Mouse (Mus musculus) megakaryocyte-erythroid progenitor cell, adult 5-6 weeks (primary cell): ENCODE data around the gene Scamp1. TPM values are rescaled to one million over a fixed set of nuclear protein-coding genes. Genes with fewer than 3 reads are reported as not detected.

Experiments
- ATAC-seq: replicated peaks from 2 replicates; pipeline ENCODE4 v1.8.0; 2016; ENCODE audit warnings: mild to moderate bottlenecking, inconsistent platforms; ENCODE audit not compliant: severe bottlenecking, poor library complexity, low FRiP score, low TSS enrichment
- total RNA-seq, 2 experiments: library from RNA; stranded (forward) in 1 of 2; stranded (reverse) in 1 of 2; fragments of 200-1000, 215-1000 nt in 1 of 2; fragments of >200 nt in 1 of 2; fragmentation: Nextera tagmentation in 1 of 2; gene quantifications; 2 replicates each; pipeline ENCODE4 v1.2.3; 2014 to 2017

Scamp1 gene
- total RNA-seq, 2 experiments from 2014 or later: 12.4 to 24.4 TPM

DNA sequence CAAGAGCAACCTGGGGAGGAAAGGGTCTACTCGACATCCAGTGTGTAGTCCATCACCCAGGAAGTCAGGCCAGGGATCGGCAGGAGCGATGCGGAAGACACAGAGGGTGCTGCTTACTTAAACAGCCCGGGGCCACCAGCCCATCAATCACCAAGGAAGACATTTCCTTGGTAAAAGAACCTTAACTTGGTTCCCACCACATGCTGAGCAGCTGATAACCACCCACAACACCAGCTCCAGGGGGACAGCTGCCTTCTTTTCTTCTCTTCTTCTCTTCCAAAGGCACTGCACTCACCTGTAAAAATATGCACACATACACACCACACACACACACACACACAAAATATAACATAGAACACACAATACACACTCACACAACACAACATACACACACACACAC is 44.8 kb downstream of the Scamp1 start:
- ATAC-seq: peak; percentile 30; the same call in 1 of the 2 replicates

DNA sequence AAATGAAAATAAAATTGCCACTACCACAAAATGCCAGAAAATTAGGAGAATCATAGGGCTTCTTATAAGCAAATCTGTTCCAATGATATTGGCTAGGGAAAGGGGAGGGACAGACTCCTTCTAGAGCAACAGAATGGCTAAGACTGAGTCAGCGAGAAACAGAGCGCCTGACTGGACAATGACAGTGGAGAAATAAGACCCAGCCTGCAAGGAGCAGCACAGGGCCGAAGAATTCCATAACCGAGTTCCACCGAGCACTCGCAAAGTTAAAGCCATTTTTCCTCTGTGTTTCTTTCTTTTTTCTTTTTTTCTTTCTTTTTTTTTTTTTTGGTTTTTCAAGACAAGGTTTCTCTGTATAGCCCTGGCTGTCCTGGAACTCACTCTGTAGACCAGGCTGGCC is 45.5 kb downstream of the Scamp1 start:
- no peak for ATAC-seq

DNA sequence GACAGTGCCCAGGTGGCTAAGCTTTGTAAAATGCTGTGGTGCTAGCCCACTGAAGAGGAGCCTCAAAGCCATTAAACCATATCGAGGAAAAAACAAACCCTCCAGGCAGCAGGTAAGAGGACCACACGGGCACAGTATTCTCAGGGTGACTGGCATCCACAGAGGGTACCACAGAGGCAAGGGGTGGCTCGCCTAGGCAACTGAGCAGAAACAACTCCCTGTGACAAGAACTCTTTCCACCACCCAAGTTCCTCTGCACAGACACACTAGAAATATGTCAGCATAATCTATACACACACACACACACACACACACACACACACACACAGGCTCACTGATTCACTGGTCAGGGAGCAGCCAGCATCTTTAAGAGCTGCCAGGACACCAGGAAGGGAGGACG is 46.2 kb downstream of the Scamp1 start:
- ATAC-seq: no peak

DNA sequence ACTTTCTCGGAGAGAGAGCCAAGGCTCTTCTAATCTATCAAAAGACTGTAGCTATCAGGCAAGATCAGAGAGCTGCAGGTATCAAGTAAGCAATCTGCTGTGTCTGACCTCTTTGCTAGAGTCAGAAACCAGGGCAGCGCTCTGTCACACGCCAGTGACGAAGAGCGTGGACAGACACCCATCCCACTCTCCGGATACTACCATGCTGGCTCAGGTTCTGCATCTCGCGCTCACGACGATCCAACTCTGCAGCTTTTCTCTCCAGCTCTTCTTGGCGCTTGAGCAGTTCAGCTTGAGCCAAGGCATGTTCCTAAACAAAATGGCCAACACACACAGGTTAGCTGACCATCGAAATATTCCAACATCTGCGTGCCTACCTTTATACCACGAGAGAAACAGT is 53.8 kb downstream of the Scamp1 start:
- ATAC-seq: no peak

DNA sequence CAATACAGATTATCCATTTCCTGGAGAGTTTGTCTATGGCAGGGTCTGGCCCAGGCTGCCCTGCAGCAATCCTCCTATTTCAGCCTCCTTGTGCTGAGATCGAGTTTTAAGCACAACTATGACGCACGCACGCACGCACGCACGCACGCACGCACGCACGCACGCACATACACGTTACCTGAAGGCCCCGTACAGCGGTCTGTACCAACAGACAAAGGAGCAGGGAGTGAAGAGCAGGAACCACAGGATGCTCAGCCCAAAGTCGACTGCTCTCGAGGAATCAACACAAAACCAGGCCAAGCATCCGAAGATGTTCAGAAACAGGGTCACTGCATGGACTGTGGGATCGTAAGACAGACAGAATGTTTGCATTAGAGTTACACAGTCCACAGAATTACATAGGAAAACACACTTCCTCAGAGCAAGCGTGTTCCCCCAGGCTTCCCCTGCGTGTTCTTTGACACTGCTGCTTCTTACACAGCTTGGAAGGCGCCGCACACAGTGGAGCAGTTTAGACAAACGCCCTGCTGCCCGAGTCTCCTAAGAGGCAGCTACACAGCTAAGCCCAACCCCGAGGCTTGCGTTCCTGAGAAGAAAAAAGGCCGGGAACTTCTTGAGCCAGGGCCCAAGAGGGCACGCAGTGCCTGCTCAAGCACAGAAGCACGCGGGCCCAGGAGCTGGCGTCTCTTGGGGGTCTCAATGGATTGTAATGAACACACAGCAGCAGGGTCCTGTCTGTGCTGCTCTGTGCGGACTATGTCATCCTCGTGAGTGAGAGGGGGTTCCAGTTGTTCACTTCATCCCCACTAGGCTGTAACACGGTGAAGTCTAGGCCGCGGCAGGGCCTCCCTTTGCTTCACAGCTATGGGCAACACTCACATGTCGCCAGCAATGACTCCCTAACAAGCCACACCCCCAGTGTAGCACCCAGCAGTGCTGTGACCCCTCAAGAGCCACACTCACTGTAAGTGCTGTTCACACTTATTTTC is 60.6 kb downstream of the Scamp1 start:
- ATAC-seq: no peak

DNA sequence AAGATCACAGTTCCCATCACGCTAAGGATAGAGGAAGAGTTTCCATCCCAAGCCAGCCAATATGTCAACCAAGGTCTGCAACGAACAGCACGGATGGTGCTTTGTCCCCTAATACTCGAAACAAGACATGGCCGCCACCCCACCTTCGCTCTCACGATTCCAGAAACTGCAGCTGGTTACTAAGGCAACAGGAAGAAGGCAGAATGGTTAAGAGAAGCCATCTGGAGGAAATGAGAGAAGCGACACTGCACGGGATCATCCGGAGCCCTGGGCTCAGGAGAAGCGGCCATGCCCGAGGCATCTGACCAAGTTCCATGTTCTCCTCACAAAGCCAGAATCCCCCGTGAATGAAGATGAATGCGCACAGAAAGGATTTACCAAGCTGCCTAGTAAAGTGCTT is 62.0 kb downstream of the Scamp1 start:
- 0 out of 2 replicates have a peak, but pooled peaks have one; percentile 18 for ATAC-seq

DNA sequence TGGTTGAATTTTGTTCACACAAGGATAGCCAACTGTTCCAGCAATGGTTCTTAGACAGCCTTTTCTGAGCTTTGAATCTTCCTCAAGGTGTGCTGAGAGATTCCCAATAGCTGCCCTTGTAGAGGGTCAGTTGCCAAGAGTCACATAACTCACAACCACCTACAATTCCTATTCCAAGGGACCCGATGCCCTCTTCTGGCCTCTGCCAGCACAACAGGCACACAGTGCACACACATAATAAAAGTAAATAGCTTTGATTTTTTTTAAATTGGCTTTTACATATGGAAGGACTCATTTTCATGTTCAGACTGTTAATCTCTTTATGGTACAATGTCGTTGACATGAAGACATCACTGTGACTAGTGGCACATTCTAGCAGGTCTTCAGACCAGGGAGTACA is 72.9 kb downstream of the Scamp1 start:
- ATAC-seq: 0 out of 2 replicates have a peak, but pooled peaks have one; percentile 37

DNA sequence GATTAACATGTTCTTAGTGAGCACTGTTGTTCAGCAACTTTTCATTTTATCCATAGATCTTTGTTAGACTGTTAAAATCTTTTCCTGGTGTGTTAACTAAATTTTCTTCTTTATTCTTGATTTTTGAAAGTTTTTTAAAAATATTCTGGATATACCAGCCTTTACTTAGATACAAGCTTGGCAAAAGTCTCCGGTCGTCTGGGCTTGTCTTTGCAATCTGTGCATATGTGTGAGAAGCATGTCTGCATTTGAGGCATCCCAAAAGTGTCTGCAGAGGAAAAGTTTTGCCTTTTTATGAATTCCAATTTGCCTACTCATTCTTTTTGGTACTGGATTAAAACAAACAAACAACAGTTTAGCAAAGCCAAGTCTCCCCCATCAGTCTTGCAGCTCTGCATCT is 73.5 kb downstream of the Scamp1 start:
- no peak for ATAC-seq

DNA sequence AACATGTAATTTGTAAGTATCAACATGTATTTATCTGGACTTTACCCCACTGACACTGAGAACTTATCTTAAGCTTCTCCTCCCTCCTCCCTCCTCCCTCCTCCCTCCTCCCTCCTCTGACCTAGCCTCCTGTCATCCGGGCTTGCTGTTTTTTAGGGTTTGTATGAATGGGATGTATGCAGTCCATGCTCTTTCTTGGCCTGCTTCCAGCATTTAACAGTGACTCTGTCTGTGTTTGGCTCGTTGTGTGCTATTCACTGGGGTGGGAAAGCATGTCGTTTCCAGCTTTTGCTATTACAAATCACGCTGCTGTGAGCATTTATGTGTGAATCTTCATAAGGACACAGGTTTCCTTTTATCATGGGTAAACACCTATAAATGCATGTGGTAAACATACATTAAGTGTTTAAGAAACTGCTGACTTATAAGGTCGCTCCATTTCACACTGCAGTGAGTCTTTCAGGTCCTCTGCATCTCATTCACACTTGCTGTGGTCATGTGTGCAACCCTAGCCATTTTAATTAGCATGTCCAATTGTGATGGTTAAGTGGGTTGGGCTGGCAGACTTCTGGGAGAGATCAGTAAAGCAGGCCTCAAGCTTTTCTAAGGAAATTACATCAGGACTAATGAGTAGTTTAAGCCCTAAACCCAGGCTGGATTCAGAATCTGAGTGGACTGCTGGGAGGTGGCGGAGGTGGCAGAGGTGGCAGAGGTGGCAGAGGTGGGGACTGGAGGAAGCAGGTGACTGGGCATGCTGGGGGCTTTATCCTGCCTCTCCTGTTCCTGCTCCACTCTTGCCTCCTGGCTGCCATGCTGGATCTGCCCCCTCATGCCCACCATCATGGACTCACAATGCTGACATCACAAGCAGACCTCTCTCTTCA is 74.2 kb downstream of the Scamp1 start:
- no peak for ATAC-seq

DNA sequence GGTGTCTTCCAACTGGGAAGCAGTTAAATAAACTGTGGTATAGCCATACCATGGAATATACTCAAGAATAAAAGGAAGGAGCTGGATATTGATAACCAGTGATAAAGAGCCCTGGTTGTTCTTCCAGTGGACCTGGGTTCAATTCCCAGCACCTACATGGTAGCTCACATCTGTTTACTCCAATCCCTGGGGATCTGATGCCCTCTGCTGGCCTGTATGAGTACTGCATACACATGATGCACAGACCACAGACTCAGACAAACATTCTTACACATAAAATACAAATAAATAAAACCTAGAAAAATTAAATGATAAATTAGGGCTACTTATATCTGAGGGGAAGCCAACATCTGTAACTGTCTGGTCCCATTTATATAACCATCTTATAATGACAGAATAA is 76.8 kb downstream of the Scamp1 start:
- ATAC-seq: no peak

DNA sequence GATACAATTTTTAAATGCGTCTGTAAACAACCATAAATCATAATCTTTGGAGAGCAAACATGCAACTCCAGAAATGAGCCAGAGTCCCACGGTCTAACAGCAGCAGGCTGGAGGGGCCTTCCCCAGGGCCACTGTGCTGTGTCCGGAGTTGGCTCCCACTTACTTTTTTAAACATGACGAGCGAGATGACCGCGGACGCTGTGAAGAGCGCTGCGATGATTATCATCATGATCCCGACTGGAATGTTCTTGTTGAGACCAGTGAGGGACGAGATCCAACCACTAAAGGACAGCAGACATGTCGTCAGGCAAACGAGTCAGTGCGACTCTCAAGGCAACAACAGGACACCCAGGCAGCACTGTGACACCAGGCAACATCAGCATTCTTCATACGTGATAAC is 77.7 kb downstream of the Scamp1 start:
- ATAC-seq: no peak

DNA sequence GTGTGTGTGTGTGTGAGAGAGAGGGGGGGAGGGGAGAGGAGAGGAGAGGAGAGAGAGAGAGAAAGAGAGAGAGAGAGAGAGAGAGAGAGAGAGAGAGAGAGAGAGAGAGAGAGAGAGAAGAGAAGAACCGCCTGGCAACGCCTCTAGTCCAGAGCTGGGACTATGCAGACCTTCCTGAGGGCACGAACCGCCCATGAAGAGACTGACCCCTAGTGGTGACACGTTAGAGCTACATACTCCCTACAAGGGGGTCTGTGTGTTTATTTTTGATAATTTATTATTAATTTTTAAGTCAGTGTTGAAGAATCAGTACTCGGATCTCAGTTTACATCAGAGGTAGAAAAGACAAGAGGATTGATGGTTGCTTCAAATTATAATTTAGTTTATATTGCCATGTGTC is 80.4 kb downstream of the Scamp1 start:
- ATAC-seq: peak; percentile 89

DNA sequence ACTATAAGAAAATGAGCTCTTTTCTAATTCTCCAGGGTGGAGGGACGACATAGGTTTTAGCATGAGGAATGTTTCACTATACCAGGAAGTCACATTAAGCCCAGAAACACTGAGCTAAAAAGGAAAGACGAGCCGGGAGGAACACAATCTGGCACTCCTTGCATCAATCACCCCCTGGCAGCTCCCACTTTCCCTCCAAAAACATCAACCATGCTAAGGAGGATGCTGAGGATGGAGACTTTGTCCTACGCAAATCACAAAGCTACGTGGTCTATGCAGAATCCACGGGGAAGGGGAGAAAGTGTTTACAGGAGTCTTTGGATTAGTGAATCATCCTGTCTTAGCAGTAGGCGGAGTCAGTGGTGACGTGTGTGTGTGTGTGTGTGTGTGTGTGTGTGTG is 85.8 kb downstream of the Scamp1 start:
- ATAC-seq: no peak

DNA sequence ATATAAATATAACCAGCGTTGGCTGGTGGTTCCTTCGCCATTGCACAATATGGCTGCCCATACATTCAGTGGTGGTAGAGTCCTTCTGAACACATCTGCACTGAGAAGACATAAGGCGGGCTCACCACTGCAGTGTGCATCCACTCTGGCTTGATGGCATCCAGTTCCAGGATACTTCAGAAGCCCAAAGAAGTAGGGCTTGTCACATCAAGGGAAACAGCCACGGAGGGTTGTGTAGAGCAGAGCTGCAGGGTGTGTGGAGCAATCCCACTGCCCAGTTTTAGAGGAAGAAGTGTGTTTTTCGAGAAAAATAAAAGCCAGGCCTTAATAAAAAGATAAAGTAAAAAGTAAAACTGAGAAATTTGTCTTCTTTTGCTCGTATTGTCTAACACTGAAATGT is 87.0 kb downstream of the Scamp1 start:
- ATAC-seq: no peak

DNA sequence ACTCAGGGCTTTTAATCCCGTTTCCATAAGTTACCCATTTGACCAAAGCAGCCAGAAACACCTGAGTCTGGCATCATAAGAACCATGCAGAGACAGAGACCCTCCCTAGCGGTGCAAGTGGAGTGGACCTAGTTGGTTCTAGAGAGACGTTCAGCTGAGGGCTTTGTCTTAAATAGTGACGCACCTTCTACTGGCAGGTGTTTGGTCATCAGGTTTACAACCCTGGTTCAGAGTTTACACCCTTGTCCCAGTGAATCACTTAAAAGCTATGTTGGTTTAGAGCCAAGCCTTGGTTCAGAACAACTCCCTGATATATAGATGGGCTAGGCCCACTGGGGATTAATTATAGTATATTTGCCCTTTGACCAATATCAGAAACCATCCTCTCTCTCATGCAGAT is 92.4 kb downstream of the Scamp1 start:
- no peak for ATAC-seq

DNA sequence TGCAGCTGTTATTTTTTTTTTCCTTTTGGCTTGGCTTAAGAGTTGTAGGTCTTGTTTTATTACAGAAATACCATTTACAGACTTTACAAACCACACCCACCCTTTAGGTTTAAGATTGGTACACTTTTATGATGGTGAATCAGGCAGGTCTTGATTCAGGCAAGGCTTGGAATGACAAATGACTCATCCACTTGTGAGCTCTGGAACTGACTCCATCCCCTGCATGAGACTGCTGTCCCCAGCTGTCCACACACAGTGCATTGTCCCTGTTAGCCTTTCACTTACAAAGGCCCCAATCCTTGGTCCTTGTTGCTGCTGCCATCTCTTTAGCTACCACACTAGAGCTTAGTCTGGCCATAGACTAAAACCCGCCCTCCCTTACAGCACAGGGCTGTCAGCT is 95.3 kb downstream of the Scamp1 start:
- no peak for ATAC-seq

DNA sequence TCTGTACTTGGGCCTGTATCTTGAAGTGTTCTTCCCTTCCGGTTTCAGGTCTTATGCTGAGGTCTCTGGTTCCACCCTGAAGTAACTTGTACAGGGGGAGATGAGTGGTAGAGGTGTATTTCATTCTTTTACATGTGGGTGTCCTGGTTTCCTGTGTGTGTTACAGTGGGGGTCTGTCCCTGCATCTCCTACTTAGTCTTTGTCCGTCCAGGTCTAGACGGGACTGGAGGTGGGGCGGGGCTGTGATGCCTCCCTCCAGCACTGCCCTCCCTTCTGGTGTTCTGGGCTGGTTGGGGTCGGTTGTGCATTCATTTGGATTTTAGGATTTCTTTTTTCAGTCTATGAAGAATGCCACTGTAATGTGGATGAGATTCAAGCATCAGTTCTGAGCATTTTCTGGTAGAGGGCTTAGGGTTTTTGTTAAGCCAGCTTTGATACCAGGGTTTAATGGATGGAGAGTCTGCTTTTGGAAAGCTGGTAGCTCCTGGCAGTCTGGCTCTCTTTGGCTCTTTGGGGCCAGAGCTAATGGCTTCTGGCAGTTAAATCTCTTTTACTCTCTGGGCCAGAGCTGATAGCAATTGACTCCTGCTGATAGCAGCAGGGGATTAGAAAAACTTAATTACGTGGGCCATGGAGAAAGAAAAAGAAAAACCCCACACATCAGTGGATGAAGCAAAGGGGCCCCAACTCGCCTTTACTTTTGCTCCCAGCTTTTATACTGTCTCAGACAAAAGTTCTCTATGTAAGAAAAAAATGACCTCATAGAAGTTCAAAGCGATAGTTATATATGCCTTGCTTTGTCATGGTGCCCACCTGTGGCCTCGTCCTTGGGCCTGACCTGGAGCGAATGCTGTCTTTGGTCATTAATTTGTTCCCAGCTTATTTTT is 97.2 kb downstream of the Scamp1 start:
- ATAC-seq: no peak

DNA sequence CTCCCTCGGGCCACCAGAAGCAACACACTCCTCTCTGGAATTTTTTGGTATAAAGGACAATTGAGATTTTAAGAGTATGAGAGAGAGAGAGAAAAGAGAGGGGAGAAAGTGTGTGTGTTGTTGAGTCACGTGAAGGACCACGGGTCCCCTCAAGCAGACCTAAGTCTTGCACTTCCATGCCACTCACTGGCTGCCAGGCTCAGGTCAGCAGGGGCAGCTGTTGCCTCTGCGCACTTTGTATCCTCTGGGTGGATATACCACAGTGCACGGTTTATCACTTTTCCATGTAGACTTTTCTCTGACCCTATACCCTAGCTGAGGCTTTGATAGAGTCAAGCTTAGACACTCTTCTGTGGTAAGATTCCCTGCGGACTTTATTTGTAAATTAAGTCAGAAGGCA is 100.0 kb downstream of the Scamp1 start:
- no peak for ATAC-seq

DNA sequence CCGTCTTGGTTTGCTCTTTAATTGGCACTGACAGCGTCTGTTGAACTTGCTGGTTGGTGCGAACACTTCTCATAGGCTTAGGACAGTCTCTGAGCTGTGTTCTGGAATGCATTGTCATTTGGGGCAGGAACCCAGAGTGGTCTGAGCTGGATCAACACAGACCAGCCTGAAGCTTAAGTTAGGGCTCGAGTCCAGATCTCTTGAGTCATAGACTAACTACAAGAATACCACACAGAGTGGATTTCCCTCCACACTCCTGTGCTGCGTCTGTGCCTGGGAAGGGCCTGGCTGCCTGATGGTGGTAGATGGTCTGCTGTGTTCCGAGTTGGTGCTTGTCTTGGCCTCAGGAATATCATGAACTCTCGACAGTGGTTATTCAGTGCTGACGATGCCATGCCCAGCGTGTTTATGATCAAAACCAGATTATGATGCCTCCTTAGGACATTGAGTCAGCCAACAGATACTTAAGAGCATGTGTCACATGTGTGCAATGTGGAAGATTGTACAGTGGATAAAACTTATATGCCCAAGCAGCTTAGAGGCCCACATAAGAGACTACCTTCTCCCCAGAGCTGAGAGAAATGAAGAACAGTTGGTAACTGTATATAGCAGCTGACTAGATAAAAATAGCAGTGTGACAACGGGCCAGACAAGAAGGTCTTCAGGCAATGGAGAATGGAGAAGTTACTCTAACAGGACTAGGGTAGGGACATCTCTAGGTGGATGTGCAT is 100.8 kb downstream of the Scamp1 start:
- ATAC-seq: 0 out of 2 replicates have a peak, but pooled peaks have one; percentile 25
